Mouse (Mus musculus) heart, postnatal 10 days (tissue): ENCODE measurements around the gene Pomt2. TPM values are rescaled to one million over a fixed set of nuclear protein-coding genes. Genes with fewer than 3 reads are reported as not detected.

Source experiments
- total RNA-seq, 2 experiments: library from RNA; stranded (reverse); gene quantifications; 2 replicates each; pipeline ENCODE4 v1.2.3; 2021

Gene Pomt2
- total RNA-seq, 2 experiments from 2014 or later, result 11.5 to 12.4 TPM

Other genes with a start within 250 kb of the Pomt2 start
- 10 to 100 TPM; 36.5 to 45.1 TPM for gene Cipc, start 200.9 kb downstream of the Pomt2 start, total RNA-seq
- not detected for gene Zdhhc22, start 157.5 kb downstream of the Pomt2 start, total RNA-seq
- gene Tmem63c, start 126.6 kb downstream of the Pomt2 start, total RNA-seq, result under 1 TPM; 0.17 to 0.25 TPM
- under 1 TPM in 1 of 2 experiments, not detected in 1; 0.17 TPM for gene Ngb, start 45.4 kb downstream of the Pomt2 start, total RNA-seq
- gene Gstz1, start 803 bp downstream of the Pomt2 start, total RNA-seq, result 10 to 100 TPM; 49.0 to 51.5 TPM
- gene Samd15, start 51.8 kb upstream of the Pomt2 start, total RNA-seq, result under 1 TPM; 0.34 to 0.72 TPM
- gene Tmed8, start 52.5 kb upstream of the Pomt2 start, total RNA-seq, result 1 to 10 TPM; 5.5 to 7.2 TPM
- gene Noxred1, start 90.8 kb upstream of the Pomt2 start, total RNA-seq, result under 1 TPM in 1 of 2 experiments, not detected in 1; 0.36 TPM
- gene Vipas39, start 118.3 kb upstream of the Pomt2 start, total RNA-seq, result 10 to 100 TPM; 33.2 to 34.0 TPM
- gene Ahsa1, start 118.5 kb upstream of the Pomt2 start, total RNA-seq, result 100 to 1,000 TPM; 103 to 108 TPM
- under 1 TPM in 1 of 2 experiments, not detected in 1; 0.43 TPM for gene Ism2, start 151.7 kb upstream of the Pomt2 start, total RNA-seq
- gene Sptlc2, start 240.4 kb upstream of the Pomt2 start, total RNA-seq, result 10 to 100 TPM; 51.9 to 58.9 TPM